Mouse (Mus musculus) thymus, adult 2 months (tissue): ENCODE measurements around the gene B230219D22Rik. TPM values are rescaled to one million over a fixed set of nuclear protein-coding genes. Genes with fewer than 3 reads are reported as not detected.

ENCODE experiments used
- DNase-seq: peaks from one replicate; pipeline ENCODE4 v3.0.0; 2021
- H3K27ac ChIP-seq: fragments of 200-500 bp; 2 replicates; pipeline ENCODE4 v1.5.1; 2012; ENCODE audit warnings: low read length, control low read depth; ENCODE audit not compliant: control insufficient read depth, insufficient read depth
- H3K27me3 ChIP-seq: fragments of 200-500 bp; 2 replicates; pipeline ENCODE4 v1.6.1; 2012; ENCODE audit warnings: mild to moderate bottlenecking, low read length, moderate library complexity, mixed read lengths; ENCODE audit not compliant: control insufficient read depth, insufficient read depth
- H3K36me3 ChIP-seq: fragments of 200-500 bp; 2 replicates; pipeline ENCODE4 v1.6.1; 2012; ENCODE audit warnings: mild to moderate bottlenecking, low read length, moderate library complexity; ENCODE audit not compliant: control insufficient read depth, insufficient read depth
- H3K4me1 ChIP-seq: fragments of 200-500 bp; replicated peaks from 2 replicates; pipeline ENCODE4 v1.6.1; 2012; ENCODE audit warnings: low read length; ENCODE audit not compliant: control insufficient read depth, insufficient read depth
- H3K4me3 ChIP-seq: fragments of 200-500 bp; 2 replicates; pipeline ENCODE4 v1.5.1; 2012; ENCODE audit warnings: mild to moderate bottlenecking, low read length, control low read depth, moderate library complexity; ENCODE audit not compliant: control insufficient read depth, insufficient read depth
- CTCF ChIP-seq: fragments of 200-500 bp; IDR thresholded peaks from 2 replicates; pipeline ENCODE4 v1.5.1; 2012; ENCODE audit warnings: mild to moderate bottlenecking, control low read depth, low read length, moderate library complexity, borderline replicate concordance; ENCODE audit not compliant: control insufficient read depth, poor library complexity, insufficient read depth; ENCODE audit errors: extremely low read depth
- POLR2A ChIP-seq: fragments of 200-500 bp; IDR thresholded peaks from 2 replicates; pipeline ENCODE4 v1.6.1; 2012; ENCODE audit warnings: mild to moderate bottlenecking, low read length, control low read depth, moderate library complexity; ENCODE audit not compliant: control insufficient read depth, poor library complexity, insufficient read depth; ENCODE audit errors: extremely low read depth
- WGBS: fragments of 180-500 bp; shearing (Covaris S2); methylation state at CpG from one replicate; pipeline ENCODE4 v1.1.7; 2018; 5-methylcytosine and 5-hydroxymethylcytosine counted together
- polyA plus RNA-seq: library from polyadenylated mRNA; depleted of rRNA; stranded (reverse); fragments of >200 nt; gene quantifications from 2 replicates; pipeline ENCODE4 v1.2.3, GENCODE M21; 2012; rRNA removed

B230219D22Rik gene
- polyA plus RNA-seq = 61.2 and 62.1 TPM in 2 replicates

- WGBS = under 1% methylated on average over 51 of the region's 51 CpGs
Measured at GRCm38 (mm10) chr13:55692535-55693242, at the start of gene B230219D22Rik. Gene B230219D22Rik (plus strand): TSS chr13:55693124.

GRCm38 (mm10) chr13:55644525-55644924, 48.4 kb upstream of the B230219D22Rik start:
- Histone ChIP-seq H3K4me1 (peaks cover 8% of the 10 kb centered on the region), H3K4me3 (no peak overlapping the region), H3K36me3 (peaks cover 64% of the 10 kb centered on the region), H3K27me3 (no peaks in the 10 kb centered on the region), H3K27ac (no peak overlapping the region)
- TF ChIP-seq CTCF (no peak), POLR2A (no peak)
- 97% methylated on average over 2 of the region's 2 CpGs for WGBS
- DNase-seq = peak; percentile 43

More at GRCm38 (mm10) chr13:55692535-55693242, at the start of gene B230219D22Rik:
- peak; percentile 86 for DNase-seq
- Histone ChIP-seq H3K27ac (peak within 1 kb of the TSS; percentile 45), H3K36me3 (no peaks in the 10 kb centered on the region), H3K4me1 (peaks cover 4% of the 10 kb centered on the region), H3K4me3 (peak within 1 kb of the TSS; percentile 96), H3K27me3 (no peaks in the 10 kb centered on the region)
- TF ChIP-seq CTCF (peak; percentile 50; the same call in 1 of the 2 replicates), POLR2A (peak; percentile 89)

GRCm38 (mm10) chr13:55650098-55650497, 42.8 kb upstream of the B230219D22Rik start:
- TF ChIP-seq CTCF = no peak
- TF ChIP-seq POLR2A = no peak
- Histone ChIP-seq H3K4me1 (no peaks in the 10 kb centered on the region), H3K36me3 (peaks cover 98% of the 10 kb centered on the region), H3K27me3 (no peaks in the 10 kb centered on the region), H3K4me3 (no peak overlapping the region), H3K27ac (no peak overlapping the region)
- no peak for DNase-seq
- 94% methylated on average over 12 of the region's 12 CpGs for WGBS

- TF ChIP-seq POLR2A (no peak), CTCF (no peak)
- 98% methylated on average over 6 of the region's 6 CpGs for WGBS
- Histone ChIP-seq H3K4me3 (no peak overlapping the region), H3K4me1 (no peaks in the 10 kb centered on the region), H3K36me3 (peaks cover 98% of the 10 kb centered on the region), H3K27me3 (no peaks in the 10 kb centered on the region), H3K27ac (no peak overlapping the region)
- DNase-seq = no peak
Measured at GRCm38 (mm10) chr13:55650980-55651379, 41.9 kb upstream of the B230219D22Rik start.

GRCm38 (mm10) chr13:55668550-55668949, 24.4 kb upstream of the B230219D22Rik start:
- no peak for TF ChIP-seq POLR2A
- peak; percentile 71; the same call in 1 of the 2 replicates for TF ChIP-seq CTCF
- Histone ChIP-seq H3K27me3 (no peaks in the 10 kb centered on the region), H3K4me3 (no peak overlapping the region), H3K36me3 (peaks cover 79% of the 10 kb centered on the region), H3K27ac (no peak overlapping the region), H3K4me1 (no peaks in the 10 kb centered on the region)
- WGBS = 94% methylated on average over 6 of the region's 6 CpGs
- peak; percentile 57 for DNase-seq

- Histone ChIP-seq H3K27ac (peak overlapping the region; percentile 59; the same call in 1 of the 2 replicates), H3K27me3 (no peaks in the 10 kb centered on the region), H3K4me1 (no peaks in the 10 kb centered on the region), H3K36me3 (peaks cover 73% of the 10 kb centered on the region), H3K4me3 (no peak overlapping the region)
- no peak for DNase-seq
- TF ChIP-seq POLR2A (no peak), CTCF (no peak)
- 91% methylated on average over 6 of the region's 6 CpGs for WGBS
Measured at GRCm38 (mm10) chr13:55672711-55673110, 20.2 kb upstream of the B230219D22Rik start.

GRCm38 (mm10) chr13:55677364-55677763, 15.6 kb upstream of the B230219D22Rik start:
- no peaks in the 10 kb centered on the region for H3K27me3 ChIP-seq
- H3K27ac ChIP-seq = no peak overlapping the region
- peaks cover 60% of the 10 kb centered on the region for H3K36me3 ChIP-seq
- DNase-seq = no peak
- no peak overlapping the region for H3K4me3 ChIP-seq
- 64% methylated on average over 8 of the region's 8 CpGs for WGBS
- no peaks in the 10 kb centered on the region for H3K4me1 ChIP-seq
- TF ChIP-seq POLR2A (no peak), CTCF (no peak)
